Mouse (Mus musculus): ENCODE measurements around the gene H6pd.
A peak's percentile ranks its signal among the peaks of the same experiment; 100 is the strongest.

The H6pd gene

GRCm38 (mm10) chr4:149998786-149999509 is 9.9 kb downstream of the H6pd start:
- DNase-seq (ENCODE audit: low read depth), result no peak

- DNase-seq (ENCODE audit: low read depth), result no peak
Observed at GRCm38 (mm10) chr4:149997999-149998398, 10.8 kb downstream of the H6pd start.

GRCm38 (mm10) chr4:149996440-149996839 is 12.4 kb downstream of the H6pd start:
- peak; percentile 87 for DNase-seq (ENCODE audit: low read depth)

DNA sequence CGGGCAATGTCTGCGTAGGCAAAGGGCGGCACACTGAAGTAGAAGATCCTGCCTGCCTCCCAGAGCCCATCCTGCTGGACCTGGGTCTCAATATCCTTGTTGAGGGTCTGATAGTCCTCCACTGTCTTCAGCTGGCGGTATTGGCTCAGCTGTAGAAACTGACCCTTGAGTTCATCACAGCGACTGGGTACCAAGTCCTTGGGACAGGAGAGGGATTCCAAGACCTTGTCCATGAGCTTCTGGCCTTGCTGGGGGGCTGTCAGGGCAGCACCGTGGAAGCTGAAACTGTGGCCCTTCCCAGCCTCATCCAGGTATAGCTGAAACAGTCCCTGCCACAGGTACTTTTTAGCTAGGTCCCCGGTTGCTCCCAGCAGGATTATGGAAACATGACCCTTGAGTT is 12.9 kb downstream of the H6pd start:
- no peak for DNase-seq (ENCODE audit: low read depth)

- no peak for DNase-seq (ENCODE audit: low read depth)
Observed at GRCm38 (mm10) chr4:149994218-149994617, 14.6 kb downstream of the H6pd start.

DNA sequence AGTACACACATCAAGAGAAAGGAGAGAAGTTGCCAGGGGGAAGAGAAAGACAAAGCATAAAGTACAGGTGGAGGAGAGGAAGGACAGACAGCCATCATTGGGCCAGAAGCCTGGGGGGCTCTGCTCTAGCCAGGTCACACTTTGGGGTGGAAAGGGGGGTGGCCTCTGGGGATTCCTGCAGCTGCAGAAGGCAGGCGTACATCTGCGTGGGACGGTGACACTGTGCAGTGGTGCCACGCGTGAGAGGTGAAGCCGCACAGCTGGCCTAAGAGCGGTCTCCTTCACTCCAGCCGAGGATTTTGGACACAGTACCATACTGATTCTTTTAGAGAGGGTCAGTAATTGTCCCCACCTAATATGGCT is 16.2 kb downstream of the H6pd start:
- no peak for DNase-seq (ENCODE audit: low read depth)

GRCm38 (mm10) chr4:149991755-149992669 is 16.8 kb downstream of the H6pd start:
- no peak for DNase-seq (ENCODE audit: low read depth)

GRCm38 (mm10) chr4:149990954-149991633 is 17.7 kb downstream of the H6pd start:
- no peak for DNase-seq (ENCODE audit: low read depth)

- DNase-seq (ENCODE audit: low read depth), result no peak
Observed at GRCm38 (mm10) chr4:149990212-149990953, 18.4 kb downstream of the H6pd start.

DNA sequence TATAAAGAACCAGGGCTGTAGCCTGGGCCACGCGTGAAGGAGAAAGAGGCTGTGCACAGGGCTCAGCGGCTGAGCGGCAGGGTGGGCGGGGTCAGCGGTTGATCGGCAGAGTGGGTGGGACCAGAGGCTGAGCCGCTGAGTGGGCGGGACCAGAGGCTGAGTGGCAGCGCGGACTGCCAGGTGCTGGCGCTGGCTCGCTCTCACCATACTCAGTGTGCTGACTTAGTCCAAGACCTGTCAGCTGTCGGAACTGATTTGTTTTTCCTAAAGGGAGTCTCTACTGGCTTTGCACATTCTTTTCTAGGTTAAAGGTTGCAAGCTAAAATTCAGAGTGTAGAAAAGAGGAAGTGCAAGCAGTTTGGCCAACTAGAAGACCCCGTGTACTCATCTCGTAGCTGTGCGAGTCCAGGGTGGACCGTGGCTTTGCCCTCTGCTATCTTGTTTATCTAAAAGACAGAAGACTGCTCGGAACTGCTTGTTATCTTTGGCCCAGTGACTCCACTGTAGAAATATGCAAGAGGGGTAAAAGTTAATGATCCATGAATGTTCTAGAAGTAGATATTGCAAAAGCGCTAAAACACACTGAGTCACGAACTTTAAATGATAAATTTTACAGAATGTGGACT is 19.8 kb downstream of the H6pd start:
- peak; percentile 88 for DNase-seq (ENCODE audit: low read depth)

GRCm38 (mm10) chr4:149988301-149988700 is 20.5 kb downstream of the H6pd start:
- no peak for DNase-seq (ENCODE audit: low read depth)

DNA sequence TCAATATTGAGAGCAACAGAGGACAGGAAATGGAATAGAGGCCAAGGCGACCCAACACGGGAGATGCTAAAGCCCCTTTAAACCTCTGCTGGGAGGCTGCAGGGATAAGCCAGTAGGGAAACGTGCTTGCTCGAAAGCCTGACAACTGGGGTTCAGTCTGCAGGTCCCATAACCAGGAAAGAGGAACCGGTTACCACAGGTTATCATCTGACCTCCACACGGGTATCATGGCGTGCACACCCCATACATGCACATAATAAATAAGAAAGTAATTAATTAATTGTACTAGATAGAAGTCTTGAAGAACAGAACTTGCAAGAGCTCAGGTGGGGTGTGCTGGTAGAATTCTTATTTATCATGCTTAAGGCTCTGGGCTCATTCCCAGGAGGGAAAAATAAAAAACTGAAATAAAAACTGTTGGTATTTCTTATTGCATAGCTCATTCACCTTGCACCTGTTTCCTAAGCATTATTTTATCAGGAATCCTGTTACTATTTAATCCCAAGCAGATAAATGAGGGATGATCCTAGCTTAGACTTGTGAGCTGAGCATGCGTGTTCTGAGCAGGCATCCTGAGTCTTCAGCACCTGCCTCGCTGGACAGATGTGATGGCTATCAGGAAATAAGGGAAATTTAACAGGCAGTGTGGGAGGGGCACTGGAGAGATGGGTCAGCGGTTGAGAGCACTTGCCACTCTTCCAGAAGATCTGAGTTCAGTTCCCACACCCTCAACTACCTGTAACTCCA is 22.0 kb downstream of the H6pd start:
- no peak for DNase-seq (ENCODE audit: low read depth)

DNA sequence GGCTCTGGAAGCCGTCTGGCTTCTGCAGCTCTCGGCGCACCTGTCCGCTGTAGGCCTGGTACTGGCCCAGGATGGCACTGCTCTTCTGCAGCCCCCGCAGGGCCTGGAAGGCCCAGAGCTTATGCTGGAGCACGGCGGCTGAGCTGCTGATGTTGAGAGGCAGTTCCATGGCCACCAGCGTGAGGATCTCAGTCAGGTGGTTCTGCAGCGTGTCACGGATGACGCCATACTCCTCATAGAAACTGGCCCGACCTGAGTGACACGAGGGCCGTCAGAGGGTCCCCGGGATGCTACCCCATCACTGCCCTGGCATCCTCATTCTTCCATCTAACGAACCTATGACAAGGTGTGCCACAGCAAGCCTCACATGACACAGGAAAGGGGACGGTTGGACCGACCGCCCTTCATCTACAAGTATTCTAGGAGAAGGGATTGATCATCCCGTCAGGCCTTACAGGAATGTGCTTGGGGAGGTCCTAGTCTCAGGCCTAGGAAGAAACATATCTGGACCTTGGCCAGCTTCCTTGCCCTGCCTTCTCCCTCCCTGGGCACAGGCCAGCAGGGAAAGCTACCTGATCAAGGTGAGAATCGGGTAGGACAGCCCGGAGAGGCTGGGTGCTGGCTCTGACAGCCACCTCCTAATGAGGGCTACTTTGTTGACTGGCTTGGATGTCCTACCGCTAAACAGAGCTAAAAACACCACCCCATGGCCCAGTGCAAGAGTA is 24.7 kb downstream of the H6pd start:
- DNase-seq (ENCODE audit: low read depth), result no peak

DNA sequence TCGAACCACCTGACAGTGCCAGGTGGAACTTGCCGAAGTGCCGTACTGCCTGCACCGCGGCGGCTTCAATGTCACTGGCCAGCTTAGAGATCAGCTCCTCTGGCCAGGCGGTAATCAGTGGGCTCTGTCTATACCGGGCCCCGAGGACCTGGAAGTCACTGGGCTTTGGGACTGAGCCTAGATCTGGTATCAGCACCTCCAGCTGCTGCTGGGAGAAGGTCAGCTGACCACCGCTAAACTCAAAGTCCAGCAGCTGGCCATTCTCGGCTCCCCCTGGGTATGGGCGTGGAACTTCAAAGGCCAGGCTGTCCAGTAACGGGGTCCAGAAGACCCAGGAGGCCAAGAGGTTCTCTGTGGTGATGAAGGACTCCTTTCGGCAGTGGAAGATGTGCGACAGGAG is 26.7 kb downstream of the H6pd start:
- DNase-seq (ENCODE audit: low read depth), result no peak

DNA sequence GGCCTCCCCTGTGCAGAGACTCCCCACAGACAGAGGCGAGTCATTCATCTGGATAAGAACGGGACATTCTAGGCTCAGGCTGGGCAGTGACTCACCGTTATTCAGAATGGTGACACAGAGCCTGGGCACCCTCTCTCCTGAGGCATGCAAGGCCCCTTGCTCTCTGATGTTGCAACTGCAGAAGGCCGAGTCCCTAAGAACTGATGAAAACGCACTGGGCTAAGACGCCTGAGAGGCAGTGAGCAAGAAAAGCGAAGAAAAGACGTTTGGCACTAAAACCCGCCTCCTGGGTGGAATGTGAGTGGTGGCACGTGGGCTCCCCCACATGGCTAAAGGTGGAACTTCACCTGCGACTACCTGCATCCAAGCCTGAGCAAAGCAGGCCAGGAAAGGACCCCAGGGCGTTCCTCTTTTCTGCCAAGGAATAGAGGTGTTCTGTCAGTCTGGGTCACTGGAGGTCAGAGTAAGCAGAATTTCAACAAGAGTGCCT is 29.0 kb downstream of the H6pd start:
- peak; percentile 87 for DNase-seq (ENCODE audit: low read depth)

DNA sequence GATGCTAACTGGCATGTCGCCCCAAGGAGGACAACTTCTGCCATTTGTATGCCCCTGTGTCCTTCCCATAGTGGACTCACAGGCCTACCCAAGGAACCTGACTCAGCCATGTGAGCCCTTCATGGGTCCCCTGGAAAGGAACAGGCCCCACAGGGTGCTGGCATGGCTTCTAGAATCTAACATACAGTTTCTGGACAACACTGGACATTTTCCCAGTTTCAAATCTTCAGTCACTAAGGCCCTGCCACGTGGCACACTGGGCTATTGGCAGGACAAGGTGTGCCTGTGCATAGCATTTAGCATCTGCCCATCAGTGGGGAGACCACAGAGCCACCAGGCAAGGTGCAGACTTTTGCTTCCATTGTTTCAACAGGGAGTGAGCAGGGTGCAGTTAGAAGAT is 30.0 kb downstream of the H6pd start:
- DNase-seq (ENCODE audit: low read depth), result no peak

DNA sequence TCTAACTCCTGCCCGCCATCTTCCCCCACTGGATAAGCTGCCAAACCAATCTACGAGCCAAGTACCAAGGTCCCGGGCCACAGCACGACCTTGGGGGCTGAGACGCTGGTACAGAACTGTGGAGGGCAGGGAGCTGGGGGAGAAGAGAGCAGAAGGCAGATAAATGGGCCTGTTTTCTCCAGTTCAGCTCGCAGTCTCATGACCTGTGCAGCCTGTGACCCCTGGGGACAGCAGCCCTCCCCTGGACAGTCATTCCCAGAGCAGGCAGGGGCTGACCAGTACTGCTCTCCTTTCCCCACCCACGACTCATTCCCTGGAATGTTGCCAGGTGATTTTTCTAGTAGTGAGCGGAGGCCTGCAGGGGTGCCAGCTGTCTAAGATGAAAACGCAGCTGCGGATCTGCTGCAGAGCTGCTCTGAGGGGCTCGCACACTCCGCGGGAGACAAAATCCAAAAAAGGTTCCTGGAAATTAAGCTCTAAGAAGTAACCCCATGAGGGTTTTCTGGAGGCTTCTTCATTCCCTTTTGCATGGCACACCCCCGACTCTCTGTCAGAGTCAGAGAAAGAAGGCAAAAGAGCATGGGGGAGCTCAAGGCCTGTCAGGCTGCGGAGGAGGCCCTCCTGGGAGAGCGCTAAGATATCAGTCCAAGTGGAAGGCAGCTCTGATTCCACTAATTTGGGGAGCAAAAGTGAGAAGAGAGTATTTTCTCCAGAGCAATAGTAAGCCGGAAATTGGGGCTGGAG is 30.9 kb downstream of the H6pd start:
- DNase-seq (ENCODE audit: low read depth), result no peak

DNA sequence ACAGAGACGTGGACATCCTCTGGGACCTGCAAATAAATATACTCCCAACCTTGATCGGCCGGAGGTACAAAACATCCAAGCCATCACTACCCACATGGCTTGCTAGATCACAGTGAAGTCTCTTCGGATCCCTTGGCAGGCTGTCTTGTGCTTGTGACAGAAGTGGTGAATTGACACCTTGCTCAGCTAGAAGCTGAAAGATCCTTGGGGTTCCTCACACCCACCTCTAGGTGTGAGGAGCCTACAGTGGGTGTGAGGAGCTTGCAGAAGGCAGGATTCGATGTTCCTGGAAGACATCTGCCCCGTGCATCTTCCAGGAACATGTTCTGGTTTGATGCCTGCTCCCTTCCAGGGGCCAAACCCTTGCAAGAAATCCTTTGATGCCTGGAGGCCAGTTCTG is 31.6 kb downstream of the H6pd start:
- DNase-seq (ENCODE audit: low read depth), result no peak

GRCm38 (mm10) chr4:149975730-149976254 is 33.0 kb downstream of the H6pd start:
- DNase-seq (ENCODE audit: low read depth), result no peak
